Mouse (Mus musculus) limb, embryonic 12.5 days (tissue): ENCODE results near the gene Tut1. TPM values are rescaled to one million over a fixed set of nuclear protein-coding genes. Genes with fewer than 3 reads are reported as not detected.

Experiments
- ATAC-seq: fragments of 200-750 bp; cut with Nextera tagmentation; 2 replicates; pipeline ENCODE4 v1.8.0; 2017; ENCODE audit warnings: low read depth, moderate TSS enrichment; ENCODE audit not compliant: insufficient number of reproducible peaks, insufficient read depth, low FRiP score, low TSS enrichment
- H3K27ac ChIP-seq: fragments of 300-500 bp; sonication (generic); 2 replicates; pipeline ENCODE4 v1.5.1; 2016; ENCODE audit warnings: mild to moderate bottlenecking, moderate library complexity
- H3K27me3 ChIP-seq: fragments of 300-500 bp; sonication (generic); 2 replicates; pipeline ENCODE4 v1.6.1; 2016; ENCODE audit warnings: mild to moderate bottlenecking, moderate library complexity
- H3K36me3 ChIP-seq: fragments of 300-500 bp; sonication (generic); 2 replicates; pipeline ENCODE4 v1.6.1; 2016; ENCODE audit warnings: mild to moderate bottlenecking, moderate library complexity
- H3K4me1 ChIP-seq: fragments of 300-500 bp; sonication (generic); replicated peaks from 2 replicates; pipeline ENCODE4 v1.6.1; 2016
- H3K4me2 ChIP-seq: fragments of 300-500 bp; sonication (generic); 2 replicates; pipeline ENCODE4 v1.6.1; 2016; ENCODE audit warnings: mild to moderate bottlenecking, moderate library complexity
- H3K4me3 ChIP-seq: fragments of 300-500 bp; sonication (generic); replicated peaks from 2 replicates; pipeline ENCODE4 v1.5.1; 2016; ENCODE audit warnings: mild to moderate bottlenecking
- H3K9ac ChIP-seq: fragments of 300-500 bp; sonication (generic); replicated peaks from 2 replicates; pipeline ENCODE4 v1.6.1; 2016; ENCODE audit warnings: mild to moderate bottlenecking, moderate library complexity
- H3K9me3 ChIP-seq: fragments of 300-500 bp; sonication (generic); 2 replicates; pipeline ENCODE4 v1.6.1; 2016; ENCODE audit warnings: mild to moderate bottlenecking, moderate library complexity
- WGBS: fragments of 180-500 bp; shearing (Covaris S2); methylation state at CpG from one replicate; pipeline ENCODE4 v1.1.7; 2016; 5-methylcytosine and 5-hydroxymethylcytosine counted together
- polyA plus RNA-seq: library from polyadenylated mRNA; unstranded; fragments of >200 nt; fragmentation: Nextera tagmentation; extraction: Ambion mirVana; gene quantifications from 2 replicates; pipeline ENCODE4 v1.2.1, GENCODE M21; 2016

Gene Tut1
- polyA plus RNA-seq, 1 experiment from 2014 or later: 39.7 TPM

- peaks cover 47% of the 10 kb centered on the region for H3K36me3 ChIP-seq
- H3K4me3 ChIP-seq: no peak overlapping the region
- no peak for ATAC-seq
Observed at GRCm38 (mm10) chr19:8927891-8928525, 25.6 kb upstream of the Tut1 start.

GRCm38 (mm10) chr19:8928689-8929223, 24.9 kb upstream of the Tut1 start:
- Histone ChIP-seq H3K4me1 (peaks cover 17% of the 10 kb centered on the region), H3K36me3 (peaks cover 47% of the 10 kb centered on the region), H3K4me3 (peak overlapping the region; percentile 80), H3K4me2 (peak overlapping the region; percentile 73), H3K27ac (peak overlapping the region; percentile 83; the same call in 1 of the 2 replicates), H3K27me3 (no peaks in the 10 kb centered on the region), H3K9me3 (no peaks in the 10 kb centered on the region), H3K9ac (peak overlapping the region; percentile 87; the same call in 1 of the 2 replicates)
- 16% methylated on average over 16 of the region's 16 CpGs for WGBS
- peak; percentile 37 for ATAC-seq

More at GRCm38 (mm10) chr19:8927891-8928525, 25.6 kb upstream of the Tut1 start:
- H3K27me3 ChIP-seq: no peaks in the 10 kb centered on the region
- no peak overlapping the region for H3K9ac ChIP-seq
- WGBS: 89% methylated on average over 12 of the region's 12 CpGs
- no peak overlapping the region for H3K4me2 ChIP-seq
- no peaks in the 10 kb centered on the region for H3K9me3 ChIP-seq
- H3K4me1 ChIP-seq: peaks cover 17% of the 10 kb centered on the region
- H3K27ac ChIP-seq: no peak overlapping the region

- peaks cover 52% of the 10 kb centered on the region for H3K36me3 ChIP-seq
- no peaks in the 10 kb centered on the region for H3K27me3 ChIP-seq
- 1% methylated on average over 58 of the region's 74 CpGs for WGBS
Observed at GRCm38 (mm10) chr19:8929224-8930088, 24.2 kb upstream of the Tut1 start, which contains the start of the genes Rom1 and Eml3. Gene Rom1 (minus strand): TSS chr19:8929356. Gene Eml3 (plus strand): TSS chr19:8929552.

GRCm38 (mm10) chr19:8930117-8930516, 23.5 kb upstream of the Tut1 start:
- Histone ChIP-seq H3K4me2 (peak overlapping the region; percentile 73), H3K4me1 (peaks cover 17% of the 10 kb centered on the region), H3K9me3 (no peaks in the 10 kb centered on the region), H3K4me3 (peak overlapping the region; percentile 80), H3K36me3 (peaks cover 58% of the 10 kb centered on the region), H3K27ac (peak overlapping the region; percentile 83), H3K9ac (peak overlapping the region; percentile 87), H3K27me3 (no peaks in the 10 kb centered on the region)
- ATAC-seq: no peak; the same call in 1 of the 2 replicates
- WGBS: 8% methylated on average over 11 of the region's 11 CpGs

More at GRCm38 (mm10) chr19:8929224-8930088, 24.2 kb upstream of the Tut1 start, which contains the start of the genes Rom1 and Eml3:
- peak within 1 kb of the TSS; percentile 80 for H3K4me3 ChIP-seq
- H3K27ac ChIP-seq: peak within 1 kb of the TSS; percentile 83
- peak; percentile 67 for ATAC-seq
- no peaks in the 10 kb centered on the region for H3K9me3 ChIP-seq
- H3K4me1 ChIP-seq: peaks cover 17% of the 10 kb centered on the region
- H3K9ac ChIP-seq: peak within 1 kb of the TSS; percentile 87
- H3K4me2 ChIP-seq: peak within 1 kb of the TSS; percentile 73

- WGBS: 78% methylated on average over 7 of the region's 7 CpGs
- Histone ChIP-seq H3K27me3 (no peaks in the 10 kb centered on the region), H3K4me3 (peak overlapping the region; percentile 80), H3K4me1 (peaks cover 17% of the 10 kb centered on the region), H3K27ac (no peak overlapping the region), H3K4me2 (peak overlapping the region; percentile 73), H3K9me3 (no peaks in the 10 kb centered on the region), H3K9ac (peak overlapping the region; percentile 87), H3K36me3 (peaks cover 58% of the 10 kb centered on the region)
- ATAC-seq: no peak
Observed at GRCm38 (mm10) chr19:8930771-8931170, 22.9 kb upstream of the Tut1 start.

GRCm38 (mm10) chr19:8936736-8937135, 16.9 kb upstream of the Tut1 start:
- no peaks in the 10 kb centered on the region for H3K27me3 ChIP-seq
- 80% methylated on average over 2 of the region's 2 CpGs for WGBS
- H3K4me2 ChIP-seq: no peak overlapping the region
- peaks cover 77% of the 10 kb centered on the region for H3K36me3 ChIP-seq
- H3K27ac ChIP-seq: no peak overlapping the region
- no peak for ATAC-seq
- H3K9ac ChIP-seq: no peak overlapping the region
- H3K4me3 ChIP-seq: no peak overlapping the region
- H3K9me3 ChIP-seq: no peaks in the 10 kb centered on the region
- H3K4me1 ChIP-seq: peaks cover 10% of the 10 kb centered on the region

- Histone ChIP-seq H3K4me3 (peak overlapping the region; percentile 74), H3K4me1 (peaks cover 34% of the 10 kb centered on the region), H3K36me3 (peaks cover 71% of the 10 kb centered on the region), H3K27ac (peak overlapping the region; percentile 99), H3K9me3 (no peaks in the 10 kb centered on the region), H3K27me3 (no peaks in the 10 kb centered on the region), H3K9ac (peak overlapping the region; percentile 98; the same call in 1 of the 2 replicates), H3K4me2 (peak overlapping the region; percentile 66)
- WGBS: 77% methylated on average over 15 of the region's 15 CpGs
- ATAC-seq: no peak
Observed at GRCm38 (mm10) chr19:8940526-8941133, 13.0 kb upstream of the Tut1 start.

- H3K36me3 ChIP-seq: peaks cover 71% of the 10 kb centered on the region
- H3K9me3 ChIP-seq: no peaks in the 10 kb centered on the region
- peak overlapping the region; percentile 74 for H3K4me3 ChIP-seq
- H3K27ac ChIP-seq: peak overlapping the region; percentile 99
- peak overlapping the region; percentile 98 for H3K9ac ChIP-seq
- peak; percentile 23 for ATAC-seq
- WGBS: 31% methylated on average over 10 of the region's 10 CpGs
- peaks cover 34% of the 10 kb centered on the region for H3K4me1 ChIP-seq
- H3K4me2 ChIP-seq: peak overlapping the region; percentile 66
- no peaks in the 10 kb centered on the region for H3K27me3 ChIP-seq
Observed at GRCm38 (mm10) chr19:8941136-8941514, 12.5 kb upstream of the Tut1 start.

GRCm38 (mm10) chr19:8941515-8942217, 12.0 kb upstream of the Tut1 start, which contains the start of gene Mta2:
Gene Mta2 (plus strand): TSS chr19:8941875.
- Histone ChIP-seq H3K9ac (peak within 1 kb of the TSS; percentile 98), H3K9me3 (no peaks in the 10 kb centered on the region), H3K4me3 (peak within 1 kb of the TSS; percentile 74), H3K36me3 (peaks cover 71% of the 10 kb centered on the region), H3K27me3 (no peaks in the 10 kb centered on the region), H3K4me2 (peak within 1 kb of the TSS; percentile 66), H3K4me1 (peaks cover 34% of the 10 kb centered on the region), H3K27ac (peak within 1 kb of the TSS; percentile 99)
- ATAC-seq: peak; percentile 93
- under 1% methylated on average over 64 of the region's 64 CpGs for WGBS

GRCm38 (mm10) chr19:8942276-8942964, 11.2 kb upstream of the Tut1 start:
- under 1% methylated on average over 46 of the region's 46 CpGs for WGBS

More at GRCm38 (mm10) chr19:8942276-8942964, 11.2 kb upstream of the Tut1 start:
- H3K9ac ChIP-seq: peak overlapping the region; percentile 98
- H3K4me3 ChIP-seq: peak overlapping the region; percentile 74
- no peaks in the 10 kb centered on the region for H3K9me3 ChIP-seq
- H3K27ac ChIP-seq: peak overlapping the region; percentile 99
- peaks cover 70% of the 10 kb centered on the region for H3K36me3 ChIP-seq
- peaks cover 34% of the 10 kb centered on the region for H3K4me1 ChIP-seq
- no peaks in the 10 kb centered on the region for H3K27me3 ChIP-seq
- peak; percentile 39 for ATAC-seq
- H3K4me2 ChIP-seq: peak overlapping the region; percentile 66
